Mouse (Mus musculus) cerebellum, adult (tissue): ENCODE measurements around the gene Dennd4c.

ENCODE experiments used
- ATAC-seq: cut with Nextera tagmentation; 2 replicates; pipeline ENCODE4 v1.9.2; 2017; ENCODE audit warnings: mild to moderate bottlenecking, moderate library complexity, mixed read lengths; ENCODE audit not compliant: insufficient number of reproducible peaks, low FRiP score, low TSS enrichment

Gene Dennd4c

GRCm38 (mm10) chr4:86879477-86879876 is 131.1 kb downstream of the Dennd4c start:
- no peak for ATAC-seq

GRCm38 (mm10) chr4:86881178-86881577 is 132.8 kb downstream of the Dennd4c start:
- ATAC-seq: no peak

GRCm38 (mm10) chr4:86882413-86882812 is 134.1 kb downstream of the Dennd4c start:
- no peak for ATAC-seq

GRCm38 (mm10) chr4:86884945-86885344 is 136.6 kb downstream of the Dennd4c start:
- no peak for ATAC-seq

GRCm38 (mm10) chr4:86885790-86886159 is 137.4 kb downstream of the Dennd4c start:
- ATAC-seq: no peak

- no peak for ATAC-seq
Observed at GRCm38 (mm10) chr4:86886160-86886878, 138.0 kb downstream of the Dennd4c start.

GRCm38 (mm10) chr4:86887879-86888278 is 139.5 kb downstream of the Dennd4c start:
- no peak for ATAC-seq

GRCm38 (mm10) chr4:86897411-86897810 is 149.1 kb downstream of the Dennd4c start:
- ATAC-seq: no peak

- ATAC-seq: no peak
Observed at GRCm38 (mm10) chr4:86898791-86899474, 150.6 kb downstream of the Dennd4c start.
